Mouse (Mus musculus) neural tube, embryonic 13.5 days (tissue): ENCODE measurements around the gene Ltbr. TPM values are rescaled to one million over a fixed set of nuclear protein-coding genes. Genes with fewer than 3 reads are reported as not detected.

Source experiments
- ATAC-seq: fragments of 200-750 bp; cut with Nextera tagmentation; 2 replicates; pipeline ENCODE4 v1.8.0; 2017; ENCODE audit warnings: low read depth, mild to moderate bottlenecking, moderate TSS enrichment, moderate library complexity
- H3K27ac ChIP-seq: fragments of 300-500 bp; sonication (generic); replicated peaks from 2 replicates; pipeline ENCODE4 v1.5.1; 2015; ENCODE audit warnings: moderate library complexity, mild to moderate bottlenecking, inconsistent platforms
- H3K27me3 ChIP-seq: fragments of 300-500 bp; sonication (generic); 2 replicates; pipeline ENCODE4 v1.6.1; 2015; ENCODE audit warnings: mild to moderate bottlenecking, inconsistent platforms
- H3K36me3 ChIP-seq: fragments of 300-500 bp; sonication (generic); 2 replicates; pipeline ENCODE4 v1.6.1; 2015; ENCODE audit warnings: mild to moderate bottlenecking, inconsistent platforms
- H3K4me1 ChIP-seq: fragments of 300-500 bp; sonication (generic); replicated peaks from 2 replicates; pipeline ENCODE4 v1.6.1; 2015; ENCODE audit warnings: inconsistent platforms
- H3K4me2 ChIP-seq: fragments of 300-500 bp; sonication (generic); 2 replicates; pipeline ENCODE4 v1.6.1; 2015; ENCODE audit warnings: inconsistent platforms, mild to moderate bottlenecking, moderate library complexity
- H3K4me3 ChIP-seq: fragments of 300-500 bp; sonication (generic); 2 replicates; pipeline ENCODE4 v1.5.1; 2015; ENCODE audit warnings: mild to moderate bottlenecking, inconsistent platforms
- H3K9ac ChIP-seq: fragments of 300-500 bp; sonication (generic); 2 replicates; pipeline ENCODE4 v1.6.1; 2015; ENCODE audit warnings: moderate library complexity, mild to moderate bottlenecking, inconsistent platforms
- H3K9me3 ChIP-seq: fragments of 300-500 bp; sonication (generic); 2 replicates; pipeline ENCODE4 v1.6.1; 2016; ENCODE audit warnings: inconsistent platforms
- WGBS: fragments of 180-500 bp; shearing (Covaris S2); methylation state at CpG from one replicate; pipeline ENCODE4 v1.1.7; 2015; 5-methylcytosine and 5-hydroxymethylcytosine counted together
- polyA plus RNA-seq: library from polyadenylated mRNA; unstranded; fragments of >200 nt; fragmentation: Nextera tagmentation; extraction: Ambion mirVana; gene quantifications from 2 replicates; pipeline ENCODE4 v1.2.1, GENCODE M21; 2015

Gene Ltbr
- polyA plus RNA-seq, result 16.3 and 17.5 TPM in 2 replicates

- Histone ChIP-seq H3K4me2 (peak within 1 kb of the TSS; percentile 54), H3K9ac (peak within 1 kb of the TSS; percentile 72), H3K4me3 (peak within 1 kb of the TSS; percentile 39), H3K27me3 (0 out of 2 replicates have a peak, but pooled peaks cover 4% of the 10 kb centered on the region), H3K27ac (no peak within 1 kb of the TSS; the same call in 1 of the 2 replicates), H3K9me3 (no peaks in the 10 kb centered on the region), H3K36me3 (no peaks in the 10 kb centered on the region), H3K4me1 (peaks cover 31% of the 10 kb centered on the region)
- peak; percentile 71 for ATAC-seq
- 2% methylated on average over 41 of the region's 46 CpGs for WGBS
Observed at GRCm38 (mm10) chr6:125313546-125314230, at the start of gene Ltbr. TSS of gene Ltbr (minus strand) at chr6:125313885.

GRCm38 (mm10) chr6:125363021-125363420 lies 49.3 kb upstream of the Ltbr start:
- Histone ChIP-seq H3K27ac (no peak overlapping the region), H3K27me3 (peaks cover 47% of the 10 kb centered on the region), H3K9me3 (no peaks in the 10 kb centered on the region), H3K4me1 (peaks cover 25% of the 10 kb centered on the region), H3K4me2 (peak overlapping the region; percentile 34), H3K36me3 (no peaks in the 10 kb centered on the region), H3K4me3 (0 out of 2 replicates have a peak overlapping the region, but pooled peaks have one; percentile 7), H3K9ac (0 out of 2 replicates have a peak overlapping the region, but pooled peaks have one; percentile 35)
- 12% methylated on average over 15 of the region's 15 CpGs for WGBS
- ATAC-seq, result no peak

GRCm38 (mm10) chr6:125361467-125362291 lies 48.0 kb upstream of the Ltbr start:
- Histone ChIP-seq H3K9ac (peak overlapping the region; percentile 44; the same call in 1 of the 2 replicates), H3K36me3 (no peaks in the 10 kb centered on the region), H3K4me3 (peak overlapping the region; percentile 17), H3K4me2 (peak overlapping the region; percentile 52), H3K4me1 (peaks cover 25% of the 10 kb centered on the region), H3K27ac (no peak overlapping the region), H3K9me3 (no peaks in the 10 kb centered on the region), H3K27me3 (peaks cover 47% of the 10 kb centered on the region)
- 19% methylated on average over 38 of the region's 38 CpGs for WGBS
- peak; percentile 61 for ATAC-seq

- Histone ChIP-seq H3K4me2 (no peak overlapping the region), H3K27ac (no peak overlapping the region), H3K36me3 (no peaks in the 10 kb centered on the region), H3K9me3 (no peaks in the 10 kb centered on the region), H3K27me3 (peaks cover 44% of the 10 kb centered on the region), H3K4me1 (peaks cover 25% of the 10 kb centered on the region), H3K9ac (peak overlapping the region; percentile 44; the same call in 1 of the 2 replicates), H3K4me3 (no peak overlapping the region)
- 47% methylated on average over 9 of the region's 9 CpGs for WGBS
- ATAC-seq, result no peak
Observed at GRCm38 (mm10) chr6:125360846-125361245, 47.2 kb upstream of the Ltbr start.

GRCm38 (mm10) chr6:125359999-125360398 lies 46.3 kb upstream of the Ltbr start:
- Histone ChIP-seq H3K9me3 (no peaks in the 10 kb centered on the region), H3K4me1 (peaks cover 33% of the 10 kb centered on the region), H3K36me3 (no peaks in the 10 kb centered on the region), H3K27ac (no peak overlapping the region), H3K9ac (no peak overlapping the region), H3K4me2 (no peak overlapping the region), H3K4me3 (no peak overlapping the region), H3K27me3 (peaks cover 40% of the 10 kb centered on the region)
- no peak for ATAC-seq
- WGBS, result 58% methylated on average over 9 of the region's 9 CpGs

- H3K27me3 ChIP-seq, result peaks cover 13% of the 10 kb centered on the region
- H3K27ac ChIP-seq, result no peak overlapping the region
- H3K9ac ChIP-seq, result no peak overlapping the region
- ATAC-seq, result no peak
- no peaks in the 10 kb centered on the region for H3K9me3 ChIP-seq
- H3K4me3 ChIP-seq, result no peak overlapping the region
- no peaks in the 10 kb centered on the region for H3K36me3 ChIP-seq
- 89% methylated on average over 15 of the region's 15 CpGs for WGBS
- H3K4me1 ChIP-seq, result peaks cover 31% of the 10 kb centered on the region
- H3K4me2 ChIP-seq, result no peak overlapping the region
Observed at GRCm38 (mm10) chr6:125357334-125357733, 43.6 kb upstream of the Ltbr start.

GRCm38 (mm10) chr6:125356264-125356663 lies 42.6 kb upstream of the Ltbr start:
- H3K4me2 ChIP-seq, result no peak overlapping the region
- H3K27ac ChIP-seq, result no peak overlapping the region
- peaks cover 35% of the 10 kb centered on the region for H3K4me1 ChIP-seq
- no peaks in the 10 kb centered on the region for H3K36me3 ChIP-seq
- no peaks in the 10 kb centered on the region for H3K9me3 ChIP-seq
- peaks cover 2% of the 10 kb centered on the region for H3K27me3 ChIP-seq
- ATAC-seq, result no peak
- no peak overlapping the region for H3K4me3 ChIP-seq
- no peak overlapping the region for H3K9ac ChIP-seq
- WGBS, result 37% methylated on average over 8 of the region's 8 CpGs

GRCm38 (mm10) chr6:125355197-125355741 lies 41.6 kb upstream of the Ltbr start:
- Histone ChIP-seq H3K4me3 (no peak overlapping the region), H3K4me2 (peak overlapping the region; percentile 35), H3K9ac (no peak overlapping the region), H3K36me3 (no peaks in the 10 kb centered on the region), H3K9me3 (no peaks in the 10 kb centered on the region), H3K4me1 (peaks cover 39% of the 10 kb centered on the region), H3K27ac (no peak overlapping the region; the same call in 1 of the 2 replicates), H3K27me3 (peaks cover 2% of the 10 kb centered on the region)
- no peak for ATAC-seq
- 6% methylated on average over 10 of the region's 10 CpGs for WGBS

- peaks cover 46% of the 10 kb centered on the region for H3K4me1 ChIP-seq
- 17% methylated on average over 14 of the region's 14 CpGs for WGBS
- no peaks in the 10 kb centered on the region for H3K9me3 ChIP-seq
- H3K4me2 ChIP-seq, result peak overlapping the region; percentile 35
- no peaks in the 10 kb centered on the region for H3K36me3 ChIP-seq
- ATAC-seq, result no peak
- H3K27me3 ChIP-seq, result peaks cover 9% of the 10 kb centered on the region
- H3K9ac ChIP-seq, result no peak overlapping the region
- peak overlapping the region; percentile 35; the same call in 1 of the 2 replicates for H3K27ac ChIP-seq
- H3K4me3 ChIP-seq, result no peak overlapping the region
Observed at GRCm38 (mm10) chr6:125354352-125355151, 40.9 kb upstream of the Ltbr start.

- 87% methylated on average over 4 of the region's 4 CpGs for WGBS
- Histone ChIP-seq H3K9me3 (no peaks in the 10 kb centered on the region), H3K4me3 (no peak overlapping the region), H3K27me3 (peaks cover 13% of the 10 kb centered on the region), H3K4me2 (no peak overlapping the region), H3K27ac (no peak overlapping the region), H3K9ac (no peak overlapping the region), H3K4me1 (peaks cover 55% of the 10 kb centered on the region), H3K36me3 (no peaks in the 10 kb centered on the region)
- no peak for ATAC-seq
Observed at GRCm38 (mm10) chr6:125353655-125354054, 40.0 kb upstream of the Ltbr start.

GRCm38 (mm10) chr6:125353221-125353620 lies 39.5 kb upstream of the Ltbr start:
- 85% methylated on average over 11 of the region's 11 CpGs for WGBS
- no peak overlapping the region for H3K9ac ChIP-seq
- H3K4me2 ChIP-seq, result no peak overlapping the region
- H3K27me3 ChIP-seq, result peaks cover 17% of the 10 kb centered on the region
- no peak for ATAC-seq
- H3K27ac ChIP-seq, result no peak overlapping the region
- no peak overlapping the region for H3K4me3 ChIP-seq
- H3K9me3 ChIP-seq, result no peaks in the 10 kb centered on the region
- H3K4me1 ChIP-seq, result peaks cover 56% of the 10 kb centered on the region
- H3K36me3 ChIP-seq, result no peaks in the 10 kb centered on the region
